Mouse (Mus musculus): ENCODE data around the gene Atp8b3. TPM values are rescaled to one million over a fixed set of nuclear protein-coding genes. Genes with fewer than 3 reads are reported as not detected.

The Atp8b3 gene
- polyA plus RNA-seq, 1 experiment from 2014 or later = not detected

- Histone ChIP-seq H3K4me2 (ENCODE audit: low read depth, low read length) (no peak overlapping the region), H3K27ac (ENCODE audit: low read depth) (peak overlapping the region; percentile 55), H3K4me3 (ENCODE audit: low read depth, low read length) (no peak overlapping the region), H3K9ac (replicated peaks) (no peak overlapping the region; the same call in 1 of the 2 replicates), H3K27me3 (ENCODE audit: insufficient read depth, low read length) (no peaks in the 10 kb centered on the region), H3K36me3 (replicated peaks; ENCODE audit: insufficient read depth, low read length) (peaks cover 8% of the 10 kb centered on the region), H3K9me3 (ENCODE audit: low read length) (no peaks in the 10 kb centered on the region), H3K4me1 (ENCODE audit: insufficient read depth) (peaks cover 40% of the 10 kb centered on the region)
- WGBS (ENCODE audit: insufficient replicate concordance) = 67% methylated on average over 12 of the region's 12 CpGs
- TF ChIP-seq EP300 (IDR thresholded peaks at IDR 0.05; ENCODE audit: low read depth) (no peak), CTCF (IDR thresholded peaks at IDR 0.05; ENCODE audit: low read depth) (no peak)
- no peak for DNase-seq
- peak; percentile 48 for ATAC-seq
Observed at GRCm38 (mm10) chr10:80584045-80584488, 45.1 kb upstream of the Atp8b3 start.

GRCm38 (mm10) chr10:80583047-80583446 is 44.1 kb upstream of the Atp8b3 start:
- Histone ChIP-seq H3K4me1 (ENCODE audit: insufficient read depth) (peaks cover 39% of the 10 kb centered on the region), H3K27ac (ENCODE audit: low read depth) (no peak overlapping the region), H3K9me3 (ENCODE audit: low read length) (no peaks in the 10 kb centered on the region), H3K4me3 (ENCODE audit: low read depth, low read length) (no peak overlapping the region), H3K9ac (replicated peaks) (no peak overlapping the region), H3K36me3 (replicated peaks; ENCODE audit: insufficient read depth, low read length) (peaks cover 8% of the 10 kb centered on the region), H3K27me3 (ENCODE audit: insufficient read depth, low read length) (no peaks in the 10 kb centered on the region), H3K4me2 (ENCODE audit: low read depth, low read length) (no peak overlapping the region)
- ATAC-seq = no peak
- no peak for DNase-seq
- no peak for TF ChIP-seq EP300 (IDR thresholded peaks at IDR 0.05; ENCODE audit: low read depth)
- no peak for TF ChIP-seq CTCF (IDR thresholded peaks at IDR 0.05; ENCODE audit: low read depth)
- 78% methylated on average over 5 of the region's 5 CpGs for WGBS (ENCODE audit: insufficient replicate concordance)

GRCm38 (mm10) chr10:80578911-80579310 is 40.0 kb upstream of the Atp8b3 start:
- peak overlapping the region; percentile 54 for H3K9ac ChIP-seq (replicated peaks)
- TF ChIP-seq CTCF (IDR thresholded peaks at IDR 0.05; ENCODE audit: low read depth) (peak; percentile 93), EP300 (IDR thresholded peaks at IDR 0.05; ENCODE audit: low read depth) (no peak)
- H3K4me1 ChIP-seq (ENCODE audit: insufficient read depth) = peaks cover 49% of the 10 kb centered on the region
- peak overlapping the region; percentile 86 for H3K4me3 ChIP-seq (ENCODE audit: low read depth, low read length)
- H3K9me3 ChIP-seq (ENCODE audit: low read length) = no peaks in the 10 kb centered on the region
- peak; percentile 40 for ATAC-seq
- DNase-seq = peak; percentile 82
- H3K36me3 ChIP-seq (replicated peaks; ENCODE audit: insufficient read depth, low read length) = peaks cover 6% of the 10 kb centered on the region; the same call in 1 of the 2 replicates
- H3K27ac ChIP-seq (ENCODE audit: low read depth) = peak overlapping the region; percentile 85
- peak overlapping the region; percentile 99 for H3K4me2 ChIP-seq (ENCODE audit: low read depth, low read length)
- H3K27me3 ChIP-seq (ENCODE audit: insufficient read depth, low read length) = no peaks in the 10 kb centered on the region
- 12% methylated on average over 8 of the region's 8 CpGs for WGBS (ENCODE audit: insufficient replicate concordance)

GRCm38 (mm10) chr10:80578131-80578750 is 39.3 kb upstream of the Atp8b3 start:
- no peak for TF ChIP-seq EP300 (IDR thresholded peaks at IDR 0.05; ENCODE audit: low read depth)
- TF ChIP-seq CTCF (IDR thresholded peaks at IDR 0.05; ENCODE audit: low read depth) = peak; percentile 97
- peak; percentile 91 for DNase-seq
- ATAC-seq = peak; percentile 56
- no peaks in the 10 kb centered on the region for H3K27me3 ChIP-seq (ENCODE audit: insufficient read depth, low read length)
- peak overlapping the region; percentile 86 for H3K4me3 ChIP-seq (ENCODE audit: low read depth, low read length)
- H3K36me3 ChIP-seq (replicated peaks; ENCODE audit: insufficient read depth, low read length) = 0 out of 2 replicates have a peak, but pooled peaks cover under 1% of the 10 kb centered on the region
- peak overlapping the region; percentile 99 for H3K4me2 ChIP-seq (ENCODE audit: low read depth, low read length)
- H3K4me1 ChIP-seq (ENCODE audit: insufficient read depth) = peaks cover 56% of the 10 kb centered on the region
- under 1% methylated on average over 29 of the region's 29 CpGs for WGBS (ENCODE audit: insufficient replicate concordance)
- no peaks in the 10 kb centered on the region for H3K9me3 ChIP-seq (ENCODE audit: low read length)
- H3K9ac ChIP-seq (replicated peaks) = peak overlapping the region; percentile 54
- peak overlapping the region; percentile 85 for H3K27ac ChIP-seq (ENCODE audit: low read depth)

GRCm38 (mm10) chr10:80577195-80578130 is 38.5 kb upstream of the Atp8b3 start, which contains the start of gene Klf16:
Gene Klf16 (minus strand): TSS chr10:80577321.
- H3K36me3 ChIP-seq (replicated peaks; ENCODE audit: insufficient read depth, low read length) = no peaks in the 10 kb centered on the region
- DNase-seq (peak; percentile 99), ATAC-seq (peak; percentile 83)
- H3K27me3 ChIP-seq (ENCODE audit: insufficient read depth, low read length) = no peaks in the 10 kb centered on the region
- peak within 1 kb of the TSS; percentile 99 for H3K4me2 ChIP-seq (ENCODE audit: low read depth, low read length)
- no peak for TF ChIP-seq EP300 (IDR thresholded peaks at IDR 0.05; ENCODE audit: low read depth)
- 0 out of 2 replicates have a peak, but pooled peaks have one; percentile 1 for TF ChIP-seq CTCF (IDR thresholded peaks at IDR 0.05; ENCODE audit: low read depth)
- H3K9me3 ChIP-seq (ENCODE audit: low read length) = no peaks in the 10 kb centered on the region
- peak within 1 kb of the TSS; percentile 85 for H3K27ac ChIP-seq (ENCODE audit: low read depth)
- H3K9ac ChIP-seq (replicated peaks) = peak within 1 kb of the TSS; percentile 81
- peaks cover 60% of the 10 kb centered on the region for H3K4me1 ChIP-seq (ENCODE audit: insufficient read depth)
- H3K4me3 ChIP-seq (ENCODE audit: low read depth, low read length) = peak within 1 kb of the TSS; percentile 86
- WGBS (ENCODE audit: insufficient replicate concordance) = 3% methylated on average over 72 of the region's 97 CpGs

Measured in liver, postnatal 0 days (tissue).